Mouse (Mus musculus): ENCODE measurements at regions not wholly inside any gene's neighbourhood (a gene's known extent, or its start where the extent isn't known, plus 50 kb on each side); places are given as distances from the start of the nearest gene placed in this dataset.

- no peak for TF ChIP-seq CTCF (IDR thresholded peaks at IDR 0.05; ENCODE audit: insufficient read depth, low read length)
- TF ChIP-seq POLR2A (IDR thresholded peaks at IDR 0.05; ENCODE audit: borderline replicate concordance, extremely low read depth, low read depth, low read length) = no peak
Observed at GRCm38 (mm10) chr15:93690717-93691116, 95.0 kb upstream of the Prickle1 start.

Data from lung, adult 2 months (tissue).